Mouse (Mus musculus) bone marrow, adult 2 months (tissue): ENCODE data around the gene Myh10.

Experiments
- CTCF ChIP-seq: fragments of 200-500 bp; IDR thresholded peaks from 2 replicates; pipeline ENCODE4 v1.5.1; 2011; ENCODE audit warnings: low read length, control low read depth; ENCODE audit not compliant: control insufficient read depth, insufficient read depth
- POLR2A ChIP-seq: fragments of 200-500 bp; IDR thresholded peaks from 2 replicates; pipeline ENCODE4 v1.6.1; 2011; ENCODE audit warnings: low read depth, mild to moderate bottlenecking, control low read depth, low read length, borderline replicate concordance; ENCODE audit not compliant: control insufficient read depth

DNA sequence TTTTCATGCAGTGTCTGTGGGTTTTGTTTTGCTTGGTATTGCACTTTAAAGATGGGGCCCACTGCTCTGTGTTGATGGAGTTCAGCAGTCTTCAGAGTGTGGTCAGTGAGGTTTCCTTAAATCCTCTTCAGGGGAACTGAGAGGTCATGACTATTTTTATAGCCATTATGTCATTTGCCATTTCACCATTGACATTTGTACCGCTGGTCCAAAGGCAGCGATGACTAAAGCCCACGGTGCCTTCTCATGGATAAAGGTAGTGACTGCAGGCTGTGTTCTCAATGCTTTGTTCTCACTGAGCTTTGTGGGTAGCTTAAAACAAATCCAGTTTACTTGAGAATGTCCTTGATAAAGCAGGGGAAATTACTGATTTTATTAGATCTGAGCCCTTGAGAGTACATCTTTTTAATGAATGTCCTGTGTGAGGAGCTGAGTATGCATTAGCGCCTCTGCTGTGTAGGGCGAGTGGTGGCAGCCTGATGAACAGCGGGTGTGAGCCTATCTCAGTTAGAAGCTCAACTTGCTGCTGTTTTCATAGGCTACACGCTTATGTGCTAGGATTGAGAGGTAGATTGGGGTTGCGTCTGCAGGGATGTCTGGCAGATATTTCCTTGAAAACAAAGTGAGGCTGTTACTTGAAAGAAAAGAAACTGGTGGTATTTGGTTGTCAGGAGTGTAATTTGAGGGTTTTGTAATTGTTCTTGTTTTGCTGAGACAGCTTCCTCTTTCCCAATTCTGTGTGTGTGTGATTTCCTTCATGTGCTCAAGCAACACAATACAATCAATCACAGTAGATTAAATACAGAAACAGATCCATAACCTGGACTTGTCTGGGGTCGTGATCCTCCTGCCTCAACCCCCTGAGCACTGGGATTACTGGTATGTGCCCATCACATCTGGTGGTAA is 15.4 kb downstream of the Myh10 start:
- TF ChIP-seq CTCF (no peak), POLR2A (no peak)
